Mouse (Mus musculus) bone marrow macrophage, adult 2 months (primary cell): Measurements from ENCODE around the gene Aunip.

Experiments used
- CTCF ChIP-seq: IDR thresholded peaks from 2 replicates; pipeline ENCODE4 v1.5.1; 2012; ENCODE audit warnings: low read depth, mild to moderate bottlenecking, low read length, moderate library complexity
- POLR2A ChIP-seq: IDR thresholded peaks from 2 replicates; pipeline ENCODE4 v1.6.1; 2012; ENCODE audit warnings: mild to moderate bottlenecking, low read depth, low read length, borderline replicate concordance

DNA sequence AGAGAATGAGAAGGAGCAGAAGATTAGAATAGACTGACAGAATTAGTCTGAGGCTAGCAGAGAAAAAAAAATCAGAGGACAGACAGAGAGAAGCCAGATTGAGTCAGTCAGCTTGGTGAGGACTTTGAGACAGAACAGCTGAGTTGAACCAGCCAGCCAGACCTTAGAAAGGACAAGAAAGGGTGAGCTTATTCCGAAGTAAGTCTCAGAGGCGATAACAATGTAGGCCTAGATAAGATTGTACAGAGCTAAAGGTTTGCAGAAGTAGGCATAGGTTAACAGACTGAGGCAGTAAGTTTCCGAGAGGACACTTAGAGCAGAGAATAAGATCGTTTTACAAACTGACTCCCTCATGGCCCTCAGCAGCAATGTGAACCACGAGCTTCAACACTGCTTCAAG, 49.5 kb upstream of the Aunip start:
- no peak for TF ChIP-seq POLR2A
- TF ChIP-seq CTCF, result no peak
